Mouse (Mus musculus): ENCODE measurements at regions not wholly inside any gene's neighbourhood (a gene's known extent, or its start where the extent isn't known, plus 50 kb on each side); places are given as distances from the start of the nearest gene placed in this dataset.

DNA sequence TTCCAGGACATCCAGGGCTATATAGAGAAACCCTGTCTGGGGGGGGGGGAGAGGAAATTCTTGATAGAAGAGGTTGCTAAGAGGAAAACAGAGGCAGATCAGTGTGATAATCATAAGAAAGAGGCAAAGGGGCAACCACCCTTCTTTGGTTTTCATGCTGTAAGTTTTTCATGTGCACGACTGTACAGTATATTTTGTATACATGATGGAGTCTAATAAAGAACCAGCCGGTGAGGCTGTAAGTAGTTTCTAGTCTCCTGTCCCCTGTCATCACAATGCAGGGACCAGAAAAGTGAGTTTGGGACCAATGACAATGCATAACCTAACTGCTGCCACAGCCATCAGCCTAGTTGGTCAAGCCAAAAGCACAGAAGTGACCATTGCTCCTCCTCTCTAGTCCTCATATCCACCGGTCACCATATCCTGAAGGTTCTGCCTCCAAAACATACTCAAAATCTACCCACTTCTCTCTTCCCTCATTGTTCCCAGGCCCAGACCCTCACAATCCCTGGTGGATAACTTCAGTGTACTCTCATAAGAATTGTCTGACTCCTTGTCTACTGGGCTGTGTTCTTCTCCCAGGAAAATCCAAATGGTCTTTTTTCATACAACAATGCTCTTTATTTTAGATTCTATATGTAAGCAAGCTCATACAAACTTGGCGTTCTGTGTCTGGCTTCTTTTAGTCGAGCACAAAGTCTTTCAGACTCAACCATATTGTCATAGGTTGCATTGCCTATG lies 122.9 kb upstream of the Cpm start:
- Histone ChIP-seq H3K4me2 (replicated peaks; ENCODE audit: low read depth) (no peak overlapping the region), H3K27me3 (replicated peaks; ENCODE audit: control insufficient read depth, insufficient read depth, low read length) (no peaks in the 10 kb centered on the region), H3K4me1 (replicated peaks; ENCODE audit: control insufficient read depth, insufficient read depth, low read length) (no peaks in the 10 kb centered on the region), H3K27ac (ENCODE audit: low read depth, low read length) (no peak overlapping the region), H3K9me3 (ENCODE audit: control insufficient read depth) (no peaks in the 10 kb centered on the region), H3K4me3 (ENCODE audit: low read depth, low read length) (no peak overlapping the region), H3K9ac (ENCODE audit: low read depth, low read length) (no peak overlapping the region), H3K36me3 (ENCODE audit: control insufficient read depth, insufficient read depth) (no peaks in the 10 kb centered on the region)
- TF ChIP-seq CTCF (IDR thresholded peaks at IDR 0.05; ENCODE audit: low read depth): no peak
- WGBS: 93% methylated on average over 5 of the region's 5 CpGs
- no peak for ATAC-seq

DNA sequence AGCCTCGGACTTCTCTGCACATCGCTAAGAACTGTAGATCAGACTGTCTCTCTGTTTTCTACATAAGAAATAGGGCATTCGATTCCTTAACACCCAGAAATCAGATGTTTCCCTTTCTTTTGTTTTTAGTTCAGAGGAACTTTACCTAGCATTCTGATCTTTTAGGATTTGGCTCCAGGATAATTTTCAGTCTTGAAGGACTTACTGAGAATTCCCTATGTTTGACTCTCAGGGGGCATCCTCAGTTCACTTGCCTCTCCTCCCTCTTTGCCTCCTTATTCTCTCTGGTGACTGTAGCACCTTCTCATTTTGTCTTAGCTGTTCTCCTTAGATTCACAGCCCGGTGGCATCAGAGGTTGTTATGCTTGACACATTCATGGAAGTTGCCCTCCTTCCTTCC lies 123.8 kb upstream of the Cpm start:
- no peak for ATAC-seq
- no peaks in the 10 kb centered on the region for H3K9me3 ChIP-seq (ENCODE audit: control insufficient read depth)
- no peak overlapping the region for H3K4me2 ChIP-seq (replicated peaks; ENCODE audit: low read depth)
- no peaks in the 10 kb centered on the region for H3K4me1 ChIP-seq (replicated peaks; ENCODE audit: control insufficient read depth, insufficient read depth, low read length)
- H3K27ac ChIP-seq (ENCODE audit: low read depth, low read length): no peak overlapping the region
- no peaks in the 10 kb centered on the region for H3K36me3 ChIP-seq (ENCODE audit: control insufficient read depth, insufficient read depth)
- no peak overlapping the region for H3K4me3 ChIP-seq (ENCODE audit: low read depth, low read length)
- H3K27me3 ChIP-seq (replicated peaks; ENCODE audit: control insufficient read depth, insufficient read depth, low read length): no peaks in the 10 kb centered on the region
- no peak for TF ChIP-seq CTCF (IDR thresholded peaks at IDR 0.05; ENCODE audit: low read depth)
- 83% methylated on average over 4 of the region's 4 CpGs for WGBS
- H3K9ac ChIP-seq (ENCODE audit: low read depth, low read length): no peak overlapping the region

DNA sequence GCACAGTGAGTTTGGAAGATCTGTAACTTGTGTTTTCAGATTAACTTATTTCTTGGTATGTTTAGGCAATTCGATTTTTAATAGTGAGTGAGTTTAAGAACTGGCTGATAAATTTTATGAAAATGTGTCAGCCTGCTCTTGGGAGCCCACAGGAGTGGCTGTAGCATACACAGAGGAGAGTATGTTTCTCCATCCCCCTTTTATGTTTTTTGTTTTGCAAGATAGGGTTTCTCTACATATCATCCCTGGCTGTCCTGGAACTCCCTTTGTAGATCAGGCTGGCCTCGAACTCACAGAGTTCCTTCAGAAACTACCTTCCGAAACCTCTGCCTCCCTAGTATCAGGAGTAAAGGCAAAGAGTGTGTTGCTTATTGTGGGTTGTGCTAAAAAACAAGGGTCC lies 124.2 kb upstream of the Cpm start:
- no peak overlapping the region for H3K4me3 ChIP-seq (ENCODE audit: low read depth, low read length)
- no peak overlapping the region for H3K4me2 ChIP-seq (replicated peaks; ENCODE audit: low read depth)
- no peak overlapping the region for H3K9ac ChIP-seq (ENCODE audit: low read depth, low read length)
- no peaks in the 10 kb centered on the region for H3K9me3 ChIP-seq (ENCODE audit: control insufficient read depth)
- no peak for TF ChIP-seq CTCF (IDR thresholded peaks at IDR 0.05; ENCODE audit: low read depth)
- H3K27me3 ChIP-seq (replicated peaks; ENCODE audit: control insufficient read depth, insufficient read depth, low read length): no peaks in the 10 kb centered on the region
- no peak for ATAC-seq
- H3K4me1 ChIP-seq (replicated peaks; ENCODE audit: control insufficient read depth, insufficient read depth, low read length): no peaks in the 10 kb centered on the region
- 93% methylated on average over 3 of the region's 3 CpGs for WGBS
- no peaks in the 10 kb centered on the region for H3K36me3 ChIP-seq (ENCODE audit: control insufficient read depth, insufficient read depth)
- no peak overlapping the region for H3K27ac ChIP-seq (ENCODE audit: low read depth, low read length)

DNA sequence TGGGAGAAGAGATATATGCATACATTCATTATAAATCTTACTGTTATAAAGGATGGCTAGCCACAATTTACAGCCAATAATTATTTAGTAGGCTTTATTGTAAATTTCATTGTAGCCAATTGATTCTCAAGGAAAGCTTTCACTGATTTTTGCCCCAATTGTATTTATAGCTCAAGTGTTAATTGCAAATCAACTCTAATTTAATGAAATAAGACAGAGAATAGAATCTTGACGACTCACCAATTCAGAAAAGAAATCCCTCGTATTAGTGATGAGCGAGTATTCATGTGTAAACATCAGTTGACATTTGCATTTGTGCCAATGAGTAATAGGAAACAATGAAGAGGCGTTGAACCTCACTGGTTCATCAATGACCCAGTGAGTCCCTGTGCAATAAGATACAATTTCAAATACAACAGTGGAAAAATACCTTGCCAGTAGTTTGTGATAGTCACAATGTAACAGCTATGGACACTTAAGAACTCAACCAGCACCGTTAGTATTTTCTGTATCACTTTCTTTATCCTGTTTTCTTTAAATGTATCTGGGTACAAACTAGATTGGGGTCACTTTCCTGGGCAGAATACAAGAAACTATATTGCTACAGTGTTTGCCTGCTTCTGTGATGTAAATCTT lies 124.6 kb upstream of the Cpsf6 start:
- Histone ChIP-seq H3K27me3 (replicated peaks; ENCODE audit: control insufficient read depth, insufficient read depth, low read length) (no peaks in the 10 kb centered on the region), H3K9me3 (ENCODE audit: control insufficient read depth) (no peaks in the 10 kb centered on the region), H3K4me2 (replicated peaks; ENCODE audit: low read depth) (no peak overlapping the region), H3K27ac (ENCODE audit: low read depth, low read length) (no peak overlapping the region), H3K4me3 (ENCODE audit: low read depth, low read length) (no peak overlapping the region), H3K36me3 (ENCODE audit: control insufficient read depth, insufficient read depth) (no peaks in the 10 kb centered on the region), H3K4me1 (replicated peaks; ENCODE audit: control insufficient read depth, insufficient read depth, low read length) (no peaks in the 10 kb centered on the region), H3K9ac (ENCODE audit: low read depth, low read length) (no peak overlapping the region)
- no peak for ATAC-seq
- WGBS: 83% methylated on average over 5 of the region's 5 CpGs
- no peak for TF ChIP-seq CTCF (IDR thresholded peaks at IDR 0.05; ENCODE audit: low read depth)

GRCm38 (mm10) chr10:117503222-117504184 lies 123.7 kb upstream of the Cpsf6 start:
- no peaks in the 10 kb centered on the region for H3K9me3 ChIP-seq (ENCODE audit: control insufficient read depth)
- WGBS: 86% methylated on average over 22 of the region's 22 CpGs
- H3K4me2 ChIP-seq (replicated peaks; ENCODE audit: low read depth): no peak overlapping the region
- ATAC-seq: no peak
- no peak for TF ChIP-seq CTCF (IDR thresholded peaks at IDR 0.05; ENCODE audit: low read depth)
- H3K4me3 ChIP-seq (ENCODE audit: low read depth, low read length): no peak overlapping the region
- H3K27ac ChIP-seq (ENCODE audit: low read depth, low read length): no peak overlapping the region
- H3K4me1 ChIP-seq (replicated peaks; ENCODE audit: control insufficient read depth, insufficient read depth, low read length): no peaks in the 10 kb centered on the region
- H3K36me3 ChIP-seq (ENCODE audit: control insufficient read depth, insufficient read depth): no peaks in the 10 kb centered on the region
- no peaks in the 10 kb centered on the region for H3K27me3 ChIP-seq (replicated peaks; ENCODE audit: control insufficient read depth, insufficient read depth, low read length)
- no peak overlapping the region for H3K9ac ChIP-seq (ENCODE audit: low read depth, low read length)

- no peak for TF ChIP-seq CTCF (IDR thresholded peaks at IDR 0.05; ENCODE audit: low read depth)
- no peak overlapping the region for H3K9ac ChIP-seq (ENCODE audit: low read depth, low read length)
- 86% methylated on average over 9 of the region's 9 CpGs for WGBS
- H3K9me3 ChIP-seq (ENCODE audit: control insufficient read depth): no peaks in the 10 kb centered on the region
- no peak overlapping the region for H3K27ac ChIP-seq (ENCODE audit: low read depth, low read length)
- no peak for ATAC-seq
- no peaks in the 10 kb centered on the region for H3K4me1 ChIP-seq (replicated peaks; ENCODE audit: control insufficient read depth, insufficient read depth, low read length)
- no peak overlapping the region for H3K4me2 ChIP-seq (replicated peaks; ENCODE audit: low read depth)
- H3K36me3 ChIP-seq (ENCODE audit: control insufficient read depth, insufficient read depth): no peaks in the 10 kb centered on the region
- H3K27me3 ChIP-seq (replicated peaks; ENCODE audit: control insufficient read depth, insufficient read depth, low read length): no peaks in the 10 kb centered on the region
- H3K4me3 ChIP-seq (ENCODE audit: low read depth, low read length): no peak overlapping the region
Measured at GRCm38 (mm10) chr10:117502731-117503130, 122.9 kb upstream of the Cpsf6 start.

Data from intestine, postnatal 0 days (tissue).